Mouse (Mus musculus): Measurements from ENCODE around the gene Pkd1l1.
A peak's percentile ranks its signal among the peaks of the same experiment; 100 is the strongest.

Gene Pkd1l1

GRCm38 (mm10) chr11:8973166-8973565, at the start of gene Pkd1l1:
Gene Pkd1l1 (minus strand): TSS chr11:8973266.
- TF ChIP-seq GATA4 (IDR thresholded peaks at IDR 0.05; ENCODE audit: insufficient replicate concordance, low read length), result no peak

GRCm38 (mm10) chr11:9020207-9020606, 47.1 kb upstream of the Pkd1l1 start:
- TF ChIP-seq GATA4 (IDR thresholded peaks at IDR 0.05; ENCODE audit: insufficient replicate concordance, low read length), result no peak

- no peak for TF ChIP-seq GATA4 (IDR thresholded peaks at IDR 0.05; ENCODE audit: insufficient replicate concordance, low read length)
These were observed 45.6 kb upstream of the Pkd1l1 start for GRCm38 (mm10) chr11:9018491-9019267.

- TF ChIP-seq GATA4 (IDR thresholded peaks at IDR 0.05; ENCODE audit: insufficient replicate concordance, low read length), result no peak
These were observed 41.7 kb upstream of the Pkd1l1 start for GRCm38 (mm10) chr11:9014740-9015139.

GRCm38 (mm10) chr11:9011348-9011747, 38.3 kb upstream of the Pkd1l1 start:
- TF ChIP-seq GATA4 (IDR thresholded peaks at IDR 0.05; ENCODE audit: insufficient replicate concordance, low read length), result no peak

GRCm38 (mm10) chr11:9010853-9011339, 37.8 kb upstream of the Pkd1l1 start, which contains the start of gene Hus1:
Gene Hus1 (minus strand): TSS chr11:9011191.
- no peak; the same call in 1 of the 2 replicates for TF ChIP-seq GATA4 (IDR thresholded peaks at IDR 0.05; ENCODE audit: insufficient replicate concordance, low read length)

- no peak for TF ChIP-seq GATA4 (IDR thresholded peaks at IDR 0.05; ENCODE audit: insufficient replicate concordance, low read length)
These were observed 37.4 kb upstream of the Pkd1l1 start for GRCm38 (mm10) chr11:9010416-9010815.

GRCm38 (mm10) chr11:9008761-9009160, 35.7 kb upstream of the Pkd1l1 start:
- TF ChIP-seq GATA4 (IDR thresholded peaks at IDR 0.05; ENCODE audit: insufficient replicate concordance, low read length), result no peak

GRCm38 (mm10) chr11:8988084-8988483, 15.0 kb upstream of the Pkd1l1 start:
- TF ChIP-seq GATA4 (IDR thresholded peaks at IDR 0.05; ENCODE audit: insufficient replicate concordance, low read length), result no peak

GRCm38 (mm10) chr11:8986058-8986457, 13.0 kb upstream of the Pkd1l1 start:
- 0 out of 2 replicates have a peak, but pooled peaks have one; percentile 33 for TF ChIP-seq GATA4 (IDR thresholded peaks at IDR 0.05; ENCODE audit: insufficient replicate concordance, low read length)

GRCm38 (mm10) chr11:8983237-8983861, 10.3 kb upstream of the Pkd1l1 start:
- no peak for TF ChIP-seq GATA4 (IDR thresholded peaks at IDR 0.05; ENCODE audit: insufficient replicate concordance, low read length)

GRCm38 (mm10) chr11:8978154-8978553, 5.1 kb upstream of the Pkd1l1 start:
- TF ChIP-seq GATA4 (IDR thresholded peaks at IDR 0.05; ENCODE audit: insufficient replicate concordance, low read length), result no peak

- TF ChIP-seq GATA4 (IDR thresholded peaks at IDR 0.05; ENCODE audit: insufficient replicate concordance, low read length), result no peak
These were observed 973 bp downstream of the Pkd1l1 start for GRCm38 (mm10) chr11:8972093-8972492.

GRCm38 (mm10) chr11:8970509-8970908, 2.6 kb downstream of the Pkd1l1 start:
- no peak for TF ChIP-seq GATA4 (IDR thresholded peaks at IDR 0.05; ENCODE audit: insufficient replicate concordance, low read length)

GRCm38 (mm10) chr11:8968094-8968493, 5.0 kb downstream of the Pkd1l1 start:
- no peak for TF ChIP-seq GATA4 (IDR thresholded peaks at IDR 0.05; ENCODE audit: insufficient replicate concordance, low read length)

GRCm38 (mm10) chr11:8958572-8958971, 14.5 kb downstream of the Pkd1l1 start:
- no peak for TF ChIP-seq GATA4 (IDR thresholded peaks at IDR 0.05; ENCODE audit: insufficient replicate concordance, low read length)

Measured in liver, adult (tissue).